8 mouse cellular contexts compared by ENCODE assay signal in genomic region chr6:149409845-149410244, GRCm38 (mm10). TPM values are rescaled to one million over a fixed set of nuclear protein-coding genes. Genes with fewer than 3 reads are reported as not detected.
DNase-seq lines count a peak whose midpoint lies in the region; ATAC-seq lines count a peak whose summit lies in the region.

No protein-coding gene starts in this region.

- H3K36me3 ChIP-seq in embryonic facial prominence, embryonic 13.5 days = no peaks in the 10 kb centered on the region
- H3K36me3 ChIP-seq in intestine, embryonic 15.5 days = no peaks in the 10 kb centered on the region
- H3K36me3 ChIP-seq in neural tube, embryonic 15.5 days = no peaks in the 10 kb centered on the region

- no peak for ATAC-seq in embryonic facial prominence, embryonic 13.5 days (ENCODE audit: insufficient number of reproducible peaks, insufficient read depth, low FRiP score, low TSS enrichment, low read depth)
- no peak for ATAC-seq in intestine, embryonic 15.5 days
- no peak for ATAC-seq in neural tube, embryonic 15.5 days (ENCODE audit: low FRiP score)

- peak overlapping the region; percentile 95 for H3K4me2 ChIP-seq in embryonic facial prominence, embryonic 13.5 days
- H3K4me2 ChIP-seq in intestine, embryonic 15.5 days (replicated peaks) = peak overlapping the region; percentile 82
- peak overlapping the region; percentile 73 for H3K4me2 ChIP-seq in neural tube, embryonic 15.5 days

- peak overlapping the region; percentile 64 for H3K4me3 ChIP-seq in embryonic facial prominence, embryonic 13.5 days
- peak overlapping the region; percentile 57 for H3K4me3 ChIP-seq in intestine, embryonic 15.5 days (replicated peaks)
- peak overlapping the region; percentile 66 for H3K4me3 ChIP-seq in neural tube, embryonic 15.5 days (replicated peaks)

- no peak overlapping the region for H3K9ac ChIP-seq in embryonic facial prominence, embryonic 13.5 days
- H3K9ac ChIP-seq in intestine, embryonic 15.5 days = no peak overlapping the region; the same call in 1 of the 2 replicates
- peak overlapping the region; percentile 83 for H3K9ac ChIP-seq in neural tube, embryonic 15.5 days (replicated peaks)

- H3K9me3 ChIP-seq in embryonic facial prominence, embryonic 13.5 days = no peaks in the 10 kb centered on the region
- no peaks in the 10 kb centered on the region for H3K9me3 ChIP-seq in intestine, embryonic 15.5 days
- no peaks in the 10 kb centered on the region for H3K9me3 ChIP-seq in neural tube, embryonic 15.5 days (replicated peaks)

- H3K4me1 ChIP-seq in embryonic facial prominence, embryonic 13.5 days = peaks cover 12% of the 10 kb centered on the region
- H3K4me1 ChIP-seq in intestine, embryonic 15.5 days (replicated peaks) = no peaks in the 10 kb centered on the region
- peaks cover 5% of the 10 kb centered on the region for H3K4me1 ChIP-seq in neural tube, embryonic 15.5 days

- 9% methylated on average over 4 of the region's 4 CpGs for WGBS in embryonic facial prominence, embryonic 13.5 days
- WGBS in intestine, embryonic 15.5 days = 17% methylated on average over 4 of the region's 4 CpGs
- WGBS in neural tube, embryonic 15.5 days = 3% methylated on average over 4 of the region's 4 CpGs

- peaks cover 14% of the 10 kb centered on the region; the same call in 1 of the 2 replicates for H3K27me3 ChIP-seq in embryonic facial prominence, embryonic 13.5 days
- no peaks in the 10 kb centered on the region for H3K27me3 ChIP-seq in intestine, embryonic 15.5 days (replicated peaks)
- no peaks in the 10 kb centered on the region for H3K27me3 ChIP-seq in neural tube, embryonic 15.5 days (replicated peaks)

- no peak overlapping the region for H3K27ac ChIP-seq in embryonic facial prominence, embryonic 13.5 days
- no peak overlapping the region; the same call in 1 of the 2 replicates for H3K27ac ChIP-seq in intestine, embryonic 15.5 days
- H3K27ac ChIP-seq in neural tube, embryonic 15.5 days (replicated peaks) = peak overlapping the region; percentile 94

- peak; percentile 8 for DNase-seq in layer of hippocampus, adult 9-10 months (ENCODE audit: low spot score)
- no peak for DNase-seq in layer of hippocampus, postnatal 14 days (ENCODE audit: low spot score in 2 of 2)
- DNase-seq in thymus, postnatal 4 days = no peak
- no peak for DNase-seq in yolk sac, embryonic 10.5 days (ENCODE audit: low spot score)
- DNase-seq in kidney, postnatal 4 days = no peak

RNA-seq across cellular contexts. Expression of gene Bicd1, which starts 1.2 kb away (rescaled TPM):
- 10 to 100 TPM; 53.5 to 56.2 TPM for total RNA-seq in layer of hippocampus, postnatal 14 days (2021)
- 3.3 and 3.7 TPM in 2 replicates for polyA plus RNA-seq in embryonic facial prominence, embryonic 13.5 days (2015; fragmentation: Nextera tagmentation; extraction: Ambion mirVana)
- polyA plus RNA-seq in intestine, embryonic 15.5 days (2015; fragmentation: Nextera tagmentation; extraction: Ambion mirVana) = 12.2 and 14.6 TPM in 2 replicates
- polyA plus RNA-seq in neural tube, embryonic 15.5 days (2015; fragmentation: Nextera tagmentation; extraction: Ambion mirVana) = 42.3 and 50.5 TPM in 2 replicates
